Mouse (Mus musculus): ENCODE results near the gene Cer1. TPM values are rescaled to one million over a fixed set of nuclear protein-coding genes. Genes with fewer than 3 reads are reported as not detected.

The Cer1 gene
- total and polyA plus RNA-seq, 3 experiments: not detected

DNA sequence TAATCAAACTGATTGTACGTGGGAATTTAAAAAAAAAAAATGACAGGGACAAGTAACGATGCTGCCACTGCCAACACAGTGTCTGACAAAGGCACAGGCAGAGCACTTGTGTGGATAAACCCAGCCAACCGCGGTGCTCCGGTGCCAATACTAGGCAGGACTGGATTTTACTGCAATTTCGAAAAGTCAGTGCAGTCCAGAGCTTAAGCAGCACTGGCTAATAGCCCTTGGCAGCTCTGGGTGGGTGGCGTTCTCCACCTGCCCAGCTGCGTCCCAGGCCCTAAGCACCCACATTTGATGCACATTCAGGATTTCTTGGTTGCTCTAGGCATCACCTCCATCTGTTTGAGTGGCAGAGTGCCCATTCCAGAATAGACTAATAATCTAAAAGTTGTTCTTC is 21.6 kb downstream of the Cer1 start:
- Histone ChIP-seq H3K9ac (ENCODE audit: control insufficient read depth, low read depth, low read length, poor library complexity, severe bottlenecking) (no peak overlapping the region), H3K4me1 (ENCODE audit: control insufficient read depth in 1 of 2, insufficient read depth in 2 of 2, low read length in 2 of 2) (peaks cover 0 to 6% of the 10 kb centered on the region in 2 experiments; a peak in 1 of 4 replicates), H3K36me3 (ENCODE audit: control insufficient read depth in 1 of 2, insufficient read depth in 2 of 2, low read length in 2 of 2) (peaks cover 0 to 8% of the 10 kb centered on the region in 2 experiments; a peak in 2 of 4 replicates), H3K27me3 (ENCODE audit: control insufficient read depth in 1 of 2, insufficient read depth in 2 of 2, low read length in 2 of 2) (no peaks in the 10 kb centered on the region), H3K9me3 (replicated peaks; ENCODE audit: insufficient read depth, low read length) (no peaks in the 10 kb centered on the region), H3K4me3 (ENCODE audit: control insufficient read depth in 1 of 2, insufficient read depth in 1 of 2, low read depth in 2 of 2, low read length in 2 of 2) (no peak overlapping the region), H3K27ac (ENCODE audit: control insufficient read depth, low read depth, low read length) (no peak overlapping the region), H3K79me2 (ENCODE audit: control insufficient read depth, insufficient read depth, low read length, poor library complexity) (peaks cover 6% of the 10 kb centered on the region; the same call in 1 of the 2 replicates)
- DNase-seq (ENCODE audit: low read depth, low spot score): no peak
- no peak for TF ChIP-seq CHD2 (IDR thresholded peaks at IDR 0.05; ENCODE audit: low read length)
- TF ChIP-seq MAFK (IDR thresholded peaks at IDR 0.05; ENCODE audit: borderline replicate concordance, low read depth, low read length): no peak
- no peak for TF ChIP-seq KAT2A (conservative IDR thresholded peaks at IDR 0.05; ENCODE audit: low read depth, low read length)
- no peak for TF ChIP-seq MXI1 (IDR thresholded peaks at IDR 0.05; ENCODE audit: low read depth, low read length)
- no peak for TF ChIP-seq CHD1 (IDR thresholded peaks at IDR 0.05; ENCODE audit: low read depth, low read length)
- TF ChIP-seq ZMIZ1 (IDR thresholded peaks at IDR 0.05; ENCODE audit: low read depth, low read length): no peak
- TF ChIP-seq BHLHE40 (IDR thresholded peaks at IDR 0.05; ENCODE audit: borderline replicate concordance, low read depth, low read length): no peak
- no peak for TF ChIP-seq USF2 (IDR thresholded peaks at IDR 0.05; ENCODE audit: borderline replicate concordance in 1 of 2, insufficient read depth in 1 of 2, low read depth in 1 of 2, low read length in 2 of 2)
- no peak for TF ChIP-seq SMC3 (IDR thresholded peaks at IDR 0.05; ENCODE audit: low read depth, low read length)
- no peak for TF ChIP-seq POLR2AphosphoS5 (IDR thresholded peaks at IDR 0.05; ENCODE audit: borderline replicate concordance, low read depth, low read length)
- TF ChIP-seq HCFC1 (IDR thresholded peaks at IDR 0.05; ENCODE audit: low read depth, low read length): no peak
- no peak for TF ChIP-seq MYC (IDR thresholded peaks at IDR 0.05; ENCODE audit: low read depth, low read length)
- TF ChIP-seq ZKSCAN1 (IDR thresholded peaks at IDR 0.05; ENCODE audit: low read depth, low read length): no peak
- TF ChIP-seq NRF1 (IDR thresholded peaks at IDR 0.05; ENCODE audit: insufficient read depth, low read depth, low read length, poor library complexity, severe bottlenecking): no peak
- TF ChIP-seq CTCF (IDR thresholded peaks at IDR 0.05 in 2 of 3, conservative IDR thresholded peaks at IDR 0.05 in 1 of 3; ENCODE audit: control insufficient read depth in 1 of 3, insufficient read depth in 1 of 3, low read depth in 2 of 3, low read length in 3 of 3, poor library complexity in 1 of 3, severe bottlenecking in 1 of 3): no peak
- no peak for TF ChIP-seq EP300 (IDR thresholded peaks at IDR 0.05; ENCODE audit: low read depth in 1 of 2, low read length in 2 of 2)
- TF ChIP-seq USF1 (IDR thresholded peaks at IDR 0.05; ENCODE audit: low read depth, low read length): no peak
- TF ChIP-seq RCOR1 (IDR thresholded peaks at IDR 0.05; ENCODE audit: low read depth, low read length): no peak

DNA sequence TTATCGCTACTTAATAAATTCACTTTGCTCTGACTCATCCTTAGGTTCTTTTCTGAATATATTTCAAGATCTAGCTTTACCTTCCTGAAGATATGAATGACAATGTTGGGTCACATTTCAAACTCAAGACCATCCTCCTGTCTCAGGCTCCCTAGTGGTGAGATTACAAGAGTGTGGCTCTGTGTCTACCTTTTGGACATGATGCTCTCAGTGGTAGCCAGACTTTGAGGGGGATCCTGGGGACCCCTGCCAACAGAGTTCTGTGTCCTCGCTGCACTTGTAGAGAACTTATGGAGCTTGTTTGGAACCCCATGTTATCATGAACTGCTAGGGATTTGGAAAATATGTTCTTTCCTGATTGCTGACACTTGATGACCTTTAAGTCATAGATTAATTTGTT is 23.5 kb downstream of the Cer1 start:
- DNase-seq (ENCODE audit: low read depth, low spot score): no peak
- peaks cover 6% of the 10 kb centered on the region; the same call in 1 of the 2 replicates for H3K79me2 ChIP-seq (ENCODE audit: control insufficient read depth, insufficient read depth, low read length, poor library complexity)
- no peaks in the 10 kb centered on the region for H3K9me3 ChIP-seq (replicated peaks; ENCODE audit: insufficient read depth, low read length)
- H3K9ac ChIP-seq (ENCODE audit: control insufficient read depth, low read depth, low read length, poor library complexity, severe bottlenecking): no peak overlapping the region
- H3K4me1 ChIP-seq (ENCODE audit: control insufficient read depth in 1 of 2, insufficient read depth in 2 of 2, low read length in 2 of 2): peaks cover 4 to 8% of the 10 kb centered on the region in 2 experiments; a peak in 2 of 4 replicates
- H3K36me3 ChIP-seq (ENCODE audit: control insufficient read depth in 1 of 2, insufficient read depth in 2 of 2, low read length in 2 of 2): peaks cover 0 to 14% of the 10 kb centered on the region in 2 experiments; a peak in 2 of 4 replicates
- no peak for TF ChIP-seq MYB (IDR thresholded peaks at IDR 0.05; ENCODE audit: low read depth, low read length)
- TF ChIP-seq RCOR1 (IDR thresholded peaks at IDR 0.05; ENCODE audit: low read depth, low read length): no peak
- no peak overlapping the region for H3K27ac ChIP-seq (ENCODE audit: control insufficient read depth, low read depth, low read length)
- H3K27me3 ChIP-seq (ENCODE audit: control insufficient read depth in 1 of 2, insufficient read depth in 2 of 2, low read length in 2 of 2): no peaks in the 10 kb centered on the region
- H3K4me3 ChIP-seq (ENCODE audit: control insufficient read depth in 1 of 2, insufficient read depth in 1 of 2, low read depth in 2 of 2, low read length in 2 of 2): no peak overlapping the region
